Mouse (Mus musculus): ENCODE data around the gene Rbm44.

DNA sequence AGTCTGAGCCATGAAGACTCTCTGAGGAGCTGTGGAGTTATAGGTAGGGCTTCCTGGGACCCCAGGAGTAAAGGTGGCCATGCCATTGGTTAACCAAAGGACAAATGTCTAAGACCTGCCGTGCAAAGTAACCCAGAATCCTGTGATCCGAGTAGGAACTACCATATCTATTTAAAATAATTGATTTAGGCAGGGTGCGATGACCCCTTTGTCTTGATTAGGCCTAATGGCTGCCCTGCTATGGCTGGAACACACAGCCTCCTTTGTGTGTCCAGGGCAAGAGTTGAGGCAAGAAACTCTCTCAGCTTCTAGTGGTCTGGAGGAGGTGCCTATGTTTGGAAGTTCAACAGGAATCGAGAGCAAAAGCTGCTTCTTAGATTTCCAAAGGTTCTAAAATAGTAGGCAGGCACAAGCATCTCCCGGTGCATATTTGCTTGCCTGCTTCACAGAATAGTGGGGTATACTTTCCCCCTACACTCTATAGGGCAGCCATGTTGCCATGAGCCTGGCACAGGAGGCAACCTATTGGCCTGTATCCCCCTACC, 59.4 kb downstream of the Rbm44 start:
- TF ChIP-seq CTCF (IDR thresholded peaks at IDR 0.05; ENCODE audit: low read depth) (no peak), EP300 (IDR thresholded peaks at IDR 0.05; ENCODE audit: low read depth) (no peak)

Data from liver, embryonic 14.5 days (tissue).